Mouse (Mus musculus) cerebellum, adult (tissue): ENCODE results near the gene Nim1k.
"Not testable (repeated sequence)": the region's sequence is repeated elsewhere in the genome, so short reads cannot be mapped to it uniquely, and the experiment has no call there.

Experiments used
- ATAC-seq: cut with Nextera tagmentation; 2 replicates; pipeline ENCODE4 v1.9.2; 2017; ENCODE audit warnings: mild to moderate bottlenecking, moderate library complexity, mixed read lengths; ENCODE audit not compliant: insufficient number of reproducible peaks, low FRiP score, low TSS enrichment

The Nim1k gene

GRCm38 (mm10) chr13:119690876-119691620, 64.6 kb downstream of the Nim1k start:
- ATAC-seq: no peak

- ATAC-seq: peak; percentile 100
These were observed 65.5 kb downstream of the Nim1k start, which contains the start of gene Hmgcs1 for GRCm38 (mm10) chr13:119690039-119690728. Gene Hmgcs1, plus strand, starts transcription at chr13:119690379.

GRCm38 (mm10) chr13:119689709-119690038, 66.0 kb downstream of the Nim1k start:
- no peak for ATAC-seq

GRCm38 (mm10) chr13:119684416-119685177, 71.1 kb downstream of the Nim1k start:
- no peak for ATAC-seq

- ATAC-seq: no peak
These were observed 74.5 kb downstream of the Nim1k start for GRCm38 (mm10) chr13:119681161-119681560.

- no peak for ATAC-seq
These were observed 76.0 kb downstream of the Nim1k start for GRCm38 (mm10) chr13:119679721-119680120.

GRCm38 (mm10) chr13:119678794-119679193, 76.9 kb downstream of the Nim1k start:
- no peak for ATAC-seq

GRCm38 (mm10) chr13:119661420-119661819, 94.3 kb downstream of the Nim1k start:
- not testable (repeated sequence) for ATAC-seq
